Mouse (Mus musculus) midbrain, postnatal 0 days (tissue): ENCODE data around the gene Irf3. TPM values are rescaled to one million over a fixed set of nuclear protein-coding genes. Genes with fewer than 3 reads are reported as not detected.

Experiments used
- ATAC-seq: fragments of 200-750 bp; cut with Nextera tagmentation; 2 replicates; pipeline ENCODE4 v1.8.0; 2017; ENCODE audit warnings: moderate number of reproducible peaks, mild to moderate bottlenecking, moderate TSS enrichment, moderate library complexity; ENCODE audit not compliant: low FRiP score
- DNase-seq: peaks from one replicate; pipeline ENCODE4 v3.0.0-alpha.2; 2015; ENCODE audit warnings: low spot score
- H3K27ac ChIP-seq: fragments of 300-500 bp; sonication (generic); 2 replicates; pipeline ENCODE4 v1.5.1; 2014; ENCODE audit warnings: low read depth, mild to moderate bottlenecking, low read length, mixed read lengths
- H3K27me3 ChIP-seq: fragments of 300-500 bp; sonication (generic); 2 replicates; pipeline ENCODE4 v1.6.1; 2014; ENCODE audit warnings: low read length, control low read depth, mixed read lengths; ENCODE audit not compliant: insufficient read depth
- H3K36me3 ChIP-seq: fragments of 300-500 bp; sonication (generic); 2 replicates; pipeline ENCODE4 v1.6.1; 2014; ENCODE audit warnings: low read length, control low read depth, mixed read lengths; ENCODE audit not compliant: insufficient read depth
- H3K4me1 ChIP-seq: fragments of 300-500 bp; sonication (generic); 2 replicates; pipeline ENCODE4 v1.6.1; 2014; ENCODE audit warnings: mild to moderate bottlenecking, control low read depth, antibody characterized with exemption, low read length, mixed read lengths; ENCODE audit not compliant: insufficient read depth
- H3K4me2 ChIP-seq: fragments of 300-500 bp; sonication (generic); 2 replicates; pipeline ENCODE4 v1.6.1; 2014; ENCODE audit warnings: low read depth, mild to moderate bottlenecking, low read length, mixed read lengths; ENCODE audit not compliant: poor library complexity, severe bottlenecking
- H3K4me3 ChIP-seq: fragments of 300-500 bp; sonication (generic); 2 replicates; pipeline ENCODE4 v1.5.1; 2014; ENCODE audit warnings: low read depth, mild to moderate bottlenecking, low read length, moderate library complexity
- H3K9ac ChIP-seq: fragments of 300-500 bp; sonication (generic); replicated peaks from 2 replicates; pipeline ENCODE4 v1.6.1; 2014; ENCODE audit warnings: mild to moderate bottlenecking, low read length, moderate library complexity, mixed read lengths; ENCODE audit not compliant: poor library complexity, severe bottlenecking
- H3K9me3 ChIP-seq: fragments of 300-500 bp; sonication (generic); 2 replicates; pipeline ENCODE4 v1.6.1; 2016; ENCODE audit warnings: low read length, control low read depth
- CTCF ChIP-seq: IDR thresholded peaks from 2 replicates; pipeline ENCODE4 v1.5.1; 2016; ENCODE audit warnings: antibody characterized with exemption, mild to moderate bottlenecking
- WGBS: fragments of 180-500 bp; shearing (Covaris S2); extraction: QIAGEN DNeasy Blood & Tissue Kit; methylation state at CpG from one replicate; pipeline ENCODE4 v1.1.7; 2014; 5-methylcytosine and 5-hydroxymethylcytosine counted together
- polyA plus RNA-seq: library from polyadenylated mRNA; unstranded; fragments of >200 nt; fragmentation: Nextera tagmentation; extraction: Ambion mirVana; gene quantifications from 2 replicates; pipeline ENCODE4 v1.2.1, GENCODE M21; 2015
- total RNA-seq: library from RNA; depleted of rRNA; stranded (reverse); fragments of >200 nt; gene quantifications from 2 replicates; pipeline ENCODE4 v1.2.3, GENCODE M21; 2014

The Irf3 gene
- total and polyA plus RNA-seq, 2 experiments from 2014 or later = 25.6 to 37.2 TPM

- no peak for ATAC-seq
- no peak for DNase-seq
- TF ChIP-seq CTCF = no peak
- no peak overlapping the region for H3K27ac ChIP-seq
- H3K27me3 ChIP-seq = no peaks in the 10 kb centered on the region
- WGBS = 96% methylated on average over 14 of the region's 14 CpGs
- no peak overlapping the region for H3K4me2 ChIP-seq
- H3K4me3 ChIP-seq = no peak overlapping the region
- no peaks in the 10 kb centered on the region for H3K9me3 ChIP-seq
- H3K36me3 ChIP-seq = peaks cover 81% of the 10 kb centered on the region
- H3K4me1 ChIP-seq = no peaks in the 10 kb centered on the region
- H3K9ac ChIP-seq = no peak overlapping the region
Measured at GRCm38 (mm10) chr7:45043307-45043706, 45.9 kb downstream of the Irf3 start.

- no peak overlapping the region for H3K27ac ChIP-seq
- H3K36me3 ChIP-seq = peaks cover 84% of the 10 kb centered on the region
- H3K27me3 ChIP-seq = no peaks in the 10 kb centered on the region
- no peaks in the 10 kb centered on the region for H3K9me3 ChIP-seq
- no peak for TF ChIP-seq CTCF
- no peaks in the 10 kb centered on the region for H3K4me1 ChIP-seq
- ATAC-seq (no peak), DNase-seq (no peak)
- H3K4me3 ChIP-seq = no peak overlapping the region
- no peak overlapping the region for H3K4me2 ChIP-seq
- no peak overlapping the region for H3K9ac ChIP-seq
- 94% methylated on average over 22 of the region's 22 CpGs for WGBS
Measured at GRCm38 (mm10) chr7:45045741-45046140, 48.3 kb downstream of the Irf3 start.

GRCm38 (mm10) chr7:45046853-45047350, 49.5 kb downstream of the Irf3 start:
- Histone ChIP-seq H3K4me3 (no peak overlapping the region), H3K27me3 (no peaks in the 10 kb centered on the region), H3K4me2 (no peak overlapping the region), H3K36me3 (peaks cover 74% of the 10 kb centered on the region), H3K4me1 (0 out of 2 replicates have a peak, but pooled peaks cover 4% of the 10 kb centered on the region), H3K9me3 (no peaks in the 10 kb centered on the region), H3K27ac (no peak overlapping the region), H3K9ac (no peak overlapping the region)
- WGBS = 95% methylated on average over 26 of the region's 26 CpGs
- no peak for TF ChIP-seq CTCF
- no peak for ATAC-seq
- no peak for DNase-seq

GRCm38 (mm10) chr7:45047491-45047890, 50.0 kb downstream of the Irf3 start:
- H3K4me1 ChIP-seq = 0 out of 2 replicates have a peak, but pooled peaks cover 4% of the 10 kb centered on the region
- DNase-seq (no peak), ATAC-seq (no peak)
- no peak overlapping the region for H3K4me3 ChIP-seq
- no peaks in the 10 kb centered on the region for H3K27me3 ChIP-seq
- peaks cover 68% of the 10 kb centered on the region for H3K36me3 ChIP-seq
- no peak overlapping the region for H3K9ac ChIP-seq
- H3K4me2 ChIP-seq = no peak overlapping the region
- H3K9me3 ChIP-seq = no peaks in the 10 kb centered on the region
- H3K27ac ChIP-seq = no peak overlapping the region
- TF ChIP-seq CTCF = no peak
- WGBS = over 99% methylated on average over 14 of the region's 14 CpGs

- Histone ChIP-seq H3K4me1 (0 out of 2 replicates have a peak, but pooled peaks cover 4% of the 10 kb centered on the region), H3K36me3 (peaks cover 60% of the 10 kb centered on the region), H3K4me2 (no peak overlapping the region), H3K27me3 (no peaks in the 10 kb centered on the region), H3K9me3 (no peaks in the 10 kb centered on the region), H3K9ac (no peak overlapping the region), H3K27ac (no peak overlapping the region), H3K4me3 (no peak overlapping the region)
- 90% methylated on average over 38 of the region's 38 CpGs for WGBS
- no peak; the same call in 1 of the 2 replicates for TF ChIP-seq CTCF
- no peak for ATAC-seq
- no peak for DNase-seq
Measured at GRCm38 (mm10) chr7:45048001-45048890, 50.8 kb downstream of the Irf3 start.
